Mouse (Mus musculus) layer of hippocampus, postnatal 14 days (tissue): ENCODE measurements at regions not wholly inside any gene's neighbourhood (a gene's known extent, or its start where the extent isn't known, plus 50 kb on each side); places are given as distances from the start of the nearest gene placed in this dataset.

Source experiments
- DNase-seq, 2 experiments: peaks; one replicate each; pipeline ENCODE4 v3.0.0; 2021 to 2022; ENCODE audit warnings: low spot score in 2 of 2, mixed read lengths in 1 of 2

DNA sequence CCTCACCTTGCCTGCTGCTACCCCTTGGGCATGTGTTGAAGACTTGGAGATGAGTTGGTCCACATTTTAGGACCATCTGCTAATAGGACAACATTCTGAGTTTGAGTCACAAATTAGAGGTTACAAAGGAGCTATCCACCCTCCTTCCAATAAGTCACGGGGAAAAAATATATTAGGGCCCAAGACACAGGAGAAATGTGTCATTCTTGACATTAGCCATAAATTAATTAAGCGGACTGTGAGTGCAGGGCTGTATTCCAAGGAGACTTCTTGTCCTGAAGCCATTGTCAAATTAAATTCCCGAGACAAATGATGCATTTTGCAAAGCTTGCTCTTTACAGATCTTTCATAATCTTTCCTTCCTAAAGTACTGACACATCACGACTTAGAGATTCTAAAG is 79.2 kb downstream of the 1700020N01Rik start:
- DNase-seq, result no peak

DNA sequence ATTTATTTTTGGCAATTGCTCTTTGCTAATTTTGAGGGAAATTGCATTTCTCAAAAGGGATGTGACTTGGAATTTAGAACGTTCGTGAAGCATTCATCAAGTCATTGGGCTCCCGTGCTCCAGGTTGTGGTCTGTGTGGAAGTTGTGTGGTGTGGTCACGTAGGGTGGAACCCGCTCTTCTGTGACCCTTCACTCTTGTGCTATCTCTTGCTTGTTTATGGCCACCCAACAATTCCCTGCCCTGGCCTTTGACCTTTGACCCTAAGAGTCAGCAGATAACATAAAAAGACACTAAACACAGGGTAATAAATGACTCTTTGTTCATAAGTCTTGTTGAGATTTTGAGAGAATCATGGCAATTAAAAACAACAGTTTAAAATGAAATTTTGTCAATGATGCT is 79.7 kb downstream of the 1700020N01Rik start:
- DNase-seq, result no peak

DNA sequence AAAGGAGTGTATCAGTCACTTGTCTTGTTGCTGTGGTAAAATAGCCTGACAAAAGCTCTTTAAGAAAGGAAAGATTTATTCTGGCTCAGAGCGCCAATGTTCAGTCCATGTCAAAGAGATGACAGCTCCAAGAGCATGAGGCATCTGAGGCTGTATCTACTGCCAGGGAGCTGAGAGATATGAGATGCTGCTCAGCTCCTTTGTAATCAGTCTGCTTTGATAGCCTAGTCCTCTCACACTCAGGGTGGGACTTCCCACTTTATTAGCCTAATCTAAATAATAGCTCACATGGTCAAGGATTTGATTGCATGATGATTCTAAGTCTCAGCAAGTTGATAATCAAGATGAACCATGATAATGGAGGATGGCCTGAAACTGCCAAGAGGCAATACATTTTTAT is 80.9 kb downstream of the 1700020N01Rik start:
- no peak for DNase-seq

DNA sequence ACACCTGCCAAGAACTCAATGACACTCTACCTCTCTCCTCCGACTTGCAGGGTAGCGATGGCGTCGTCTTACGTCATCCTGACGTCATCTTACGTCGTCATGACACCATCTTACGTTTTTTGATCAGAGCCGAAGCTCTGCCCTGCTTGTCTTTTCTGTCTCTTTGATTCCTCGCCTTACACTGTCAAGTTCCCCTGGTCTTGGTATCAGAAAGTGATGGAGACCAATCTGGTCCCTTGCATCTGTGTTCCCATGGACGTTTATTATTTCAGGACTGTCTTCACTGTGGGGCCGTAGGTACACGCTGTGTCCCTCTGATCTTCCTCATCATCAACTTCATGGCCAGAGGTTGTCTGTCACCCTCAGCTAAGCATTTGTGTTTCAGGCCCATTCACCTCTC is 82.8 kb downstream of the 1700020N01Rik start:
- DNase-seq, result no peak

DNA sequence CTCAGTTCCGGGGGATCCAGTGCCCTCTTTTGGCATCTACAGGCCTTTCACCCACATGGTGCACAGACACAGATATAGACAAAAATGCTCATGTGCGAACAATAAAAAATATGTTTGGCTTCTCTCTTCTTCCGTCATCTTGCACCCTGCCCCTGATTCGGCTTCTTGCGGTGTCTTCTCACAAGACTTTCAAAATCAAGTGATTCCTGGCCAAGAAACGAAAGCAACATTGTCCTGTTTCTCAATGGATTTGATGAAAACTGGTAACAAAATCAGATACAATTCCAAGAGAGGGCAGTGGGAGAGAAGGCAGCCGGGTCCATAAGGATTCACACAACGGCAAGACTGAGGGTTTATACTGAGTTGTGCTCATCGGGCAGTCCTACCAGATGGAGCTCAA is 85.0 kb downstream of the 1700020N01Rik start:
- DNase-seq, result no peak

DNA sequence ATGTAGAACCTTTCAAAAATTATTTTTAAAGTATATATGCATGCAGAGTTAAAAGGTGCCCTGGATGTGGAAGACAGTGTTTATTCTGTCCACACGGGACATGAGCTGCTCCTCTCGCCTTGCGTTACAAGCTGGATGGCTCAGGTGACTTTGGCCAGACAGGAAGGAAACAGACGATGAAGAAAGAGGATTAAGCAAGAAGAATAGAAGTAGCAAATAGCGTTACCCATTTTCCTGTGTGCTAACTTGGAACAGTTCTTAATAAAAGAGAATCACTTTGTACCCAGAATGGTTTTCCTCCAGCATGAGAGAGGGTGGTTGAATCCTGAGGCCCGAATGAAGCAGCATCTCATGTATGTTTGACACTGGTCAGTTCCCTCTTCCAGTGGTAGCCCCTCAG is 85.4 kb downstream of the 1700020N01Rik start:
- DNase-seq, result no peak

DNA sequence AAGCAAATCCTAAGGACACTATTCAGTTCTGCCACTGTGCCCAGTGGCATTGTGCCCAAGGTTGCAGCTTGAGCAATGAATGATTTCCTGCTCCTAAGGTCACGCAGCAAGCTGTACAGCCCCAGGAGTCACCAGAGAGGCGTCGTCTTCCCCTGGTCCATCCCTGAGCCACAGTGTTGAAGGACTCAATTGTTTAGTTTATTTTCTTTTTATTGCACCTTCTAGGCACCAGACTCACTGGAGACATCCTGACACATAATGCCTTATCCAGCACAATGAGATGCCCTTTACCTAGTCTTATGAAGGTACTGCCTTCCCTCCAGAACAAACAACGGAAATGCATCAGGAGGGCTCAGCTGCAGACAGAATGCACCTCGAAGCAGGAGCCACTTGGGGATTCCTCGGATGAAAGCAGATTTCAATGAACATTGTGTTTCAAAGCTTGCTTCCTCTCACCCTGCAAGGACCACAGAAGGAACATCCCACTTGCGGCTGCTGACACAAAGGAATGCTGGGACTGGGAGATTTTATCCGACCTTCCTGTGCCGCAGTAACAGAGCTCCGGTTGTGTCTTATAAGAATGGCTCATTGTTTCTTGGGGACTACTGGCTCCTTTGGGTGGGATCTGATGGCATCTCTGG is 86.0 kb downstream of the 1700020N01Rik start:
- no peak for DNase-seq

DNA sequence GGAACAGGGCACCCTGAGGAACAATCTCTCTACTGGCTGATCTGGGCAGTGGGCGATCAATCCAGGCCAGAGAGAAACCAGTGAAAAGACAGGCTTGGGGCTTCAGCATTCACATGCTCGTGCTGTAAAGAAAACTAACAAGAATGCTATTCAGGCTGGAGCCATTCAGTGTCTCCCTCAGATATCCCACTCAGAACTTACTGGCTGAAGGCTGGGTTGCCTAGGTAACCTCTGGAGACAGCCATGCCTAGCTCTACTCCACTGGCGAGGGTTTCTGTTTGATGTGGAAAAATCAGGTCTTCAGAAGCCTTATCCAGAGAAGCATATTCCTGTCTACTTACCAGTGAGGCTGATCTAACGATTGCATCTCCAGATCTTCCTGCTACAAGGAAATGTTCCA is 87.8 kb downstream of the 1700020N01Rik start:
- DNase-seq, result no peak

DNA sequence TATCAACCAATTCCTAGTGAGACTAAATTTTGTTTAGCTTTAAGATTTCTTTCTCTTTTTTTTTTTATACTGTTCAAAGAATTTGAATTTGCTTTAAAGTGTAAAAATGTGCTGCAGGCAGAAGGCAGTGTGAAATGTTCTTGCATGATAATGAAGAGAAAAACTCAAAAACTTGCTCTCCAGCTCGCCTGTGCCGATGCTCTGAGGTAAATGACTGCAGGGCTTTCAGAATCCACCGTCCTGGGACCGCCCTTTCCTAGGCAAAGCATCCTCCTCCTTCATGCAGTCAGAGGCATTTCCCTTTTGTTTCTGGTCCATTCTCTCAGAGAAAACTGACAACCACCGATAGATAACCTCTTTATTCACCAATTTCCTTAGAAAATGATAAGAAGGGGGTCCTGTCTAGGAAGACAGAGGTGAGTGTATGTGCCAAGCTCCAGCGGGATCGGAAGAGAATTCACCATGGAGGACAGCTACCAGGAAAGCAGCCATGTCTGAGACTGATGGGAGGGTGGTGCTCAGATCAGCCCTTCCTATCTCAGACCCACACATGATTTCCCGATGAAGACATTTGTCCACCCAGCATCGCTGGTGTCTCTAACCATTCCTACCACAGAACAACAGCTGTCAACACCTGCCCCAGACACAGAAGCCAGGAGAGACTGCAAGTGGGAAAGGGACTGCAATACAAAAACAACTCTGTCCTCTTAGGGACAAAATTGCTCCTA is 91.5 kb downstream of the 1700020N01Rik start:
- DNase-seq, result no peak

DNA sequence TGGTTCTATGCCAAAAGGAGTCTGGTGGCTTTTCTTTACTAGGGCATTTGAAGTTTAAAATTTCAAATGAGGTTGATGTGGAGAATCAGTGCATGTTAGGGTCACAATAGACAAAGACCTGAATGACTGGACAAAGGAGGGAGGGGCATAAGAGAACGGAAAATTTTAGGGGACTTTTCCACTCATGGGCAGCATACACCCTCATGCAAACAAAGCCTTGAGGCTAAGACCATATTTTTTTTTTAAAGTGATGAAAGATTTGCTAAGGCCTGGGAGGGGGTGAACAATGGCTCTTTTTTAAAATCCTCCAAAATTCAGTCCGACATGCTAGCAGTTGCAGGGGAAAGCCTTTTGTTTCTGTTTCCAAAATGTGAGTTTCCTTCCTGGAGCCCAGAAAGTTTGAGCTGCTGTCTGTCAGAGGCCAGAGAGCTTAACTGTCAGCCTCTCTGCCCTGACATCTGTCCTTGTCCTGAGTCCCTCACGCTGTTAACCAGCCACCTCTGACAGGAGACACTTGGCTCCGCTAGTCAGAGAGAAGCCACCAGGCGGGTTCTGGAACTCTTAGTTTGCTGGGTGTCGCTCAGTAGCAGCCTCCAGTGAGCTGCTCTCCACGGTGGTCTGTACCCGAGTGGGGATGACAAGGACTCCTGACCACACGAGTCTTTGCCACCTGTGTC is 92.3 kb downstream of the 1700020N01Rik start:
- peak; percentile 58 to 60 for DNase-seq

DNA sequence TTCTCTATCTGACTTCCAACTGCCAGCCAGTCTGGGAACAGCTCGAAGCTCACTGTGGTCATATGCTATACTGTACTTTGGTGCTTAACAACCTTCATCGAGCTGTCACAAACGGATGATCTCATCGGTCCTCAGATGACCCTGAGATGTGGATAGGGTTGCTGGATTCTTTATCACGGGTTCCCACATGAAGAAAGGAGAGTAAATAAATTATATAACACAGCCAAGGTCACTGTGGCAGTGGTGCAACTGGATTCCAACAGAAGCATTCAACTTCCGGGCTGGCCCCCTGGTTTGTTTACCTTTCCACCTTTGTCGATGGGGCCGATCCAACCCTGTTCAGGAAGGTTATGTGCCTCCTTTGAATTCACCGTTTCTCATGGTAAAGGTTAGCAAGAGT is 93.1 kb downstream of the 1700020N01Rik start:
- DNase-seq, result peak in 1 of 2 experiments; percentile 33

DNA sequence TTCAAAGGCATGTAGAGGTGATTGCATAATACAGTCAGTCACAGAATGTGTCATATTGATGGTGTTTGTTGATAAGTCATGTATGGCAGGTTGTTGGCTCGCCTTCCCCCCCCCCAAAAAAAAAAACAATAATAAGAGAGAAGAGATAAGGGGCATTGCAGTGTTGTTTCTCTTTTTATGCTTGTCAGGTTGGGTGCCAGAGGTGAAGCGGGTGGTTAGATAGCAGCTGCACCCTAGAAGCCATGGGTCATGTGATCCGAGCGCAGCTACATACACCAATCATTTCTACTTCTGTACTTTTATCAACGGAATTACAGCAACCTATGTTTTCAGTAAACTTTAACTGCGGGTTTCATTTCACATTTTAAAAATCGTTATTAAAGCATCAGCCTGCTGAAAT is 94.5 kb downstream of the 1700020N01Rik start:
- DNase-seq, result no peak

DNA sequence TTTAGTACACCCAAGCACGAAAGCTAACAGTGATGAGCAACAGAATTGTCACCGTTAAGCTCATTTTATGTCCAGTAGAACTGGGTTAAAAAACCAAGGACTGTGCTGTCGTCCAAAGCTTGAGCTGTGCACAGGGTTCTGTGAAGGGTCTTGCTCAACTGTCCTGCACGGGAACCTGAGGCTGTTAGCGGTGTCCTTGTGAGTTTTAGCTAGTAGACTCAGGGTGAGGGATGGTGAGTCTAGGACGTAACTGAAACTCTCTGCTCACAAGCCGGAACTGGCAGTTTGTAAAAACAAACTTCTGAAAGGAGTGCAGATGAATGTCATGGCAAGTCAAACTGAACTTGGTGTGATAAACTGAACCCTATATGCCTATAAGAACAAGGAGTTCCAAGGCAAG is 95.6 kb downstream of the 1700020N01Rik start:
- no peak for DNase-seq

DNA sequence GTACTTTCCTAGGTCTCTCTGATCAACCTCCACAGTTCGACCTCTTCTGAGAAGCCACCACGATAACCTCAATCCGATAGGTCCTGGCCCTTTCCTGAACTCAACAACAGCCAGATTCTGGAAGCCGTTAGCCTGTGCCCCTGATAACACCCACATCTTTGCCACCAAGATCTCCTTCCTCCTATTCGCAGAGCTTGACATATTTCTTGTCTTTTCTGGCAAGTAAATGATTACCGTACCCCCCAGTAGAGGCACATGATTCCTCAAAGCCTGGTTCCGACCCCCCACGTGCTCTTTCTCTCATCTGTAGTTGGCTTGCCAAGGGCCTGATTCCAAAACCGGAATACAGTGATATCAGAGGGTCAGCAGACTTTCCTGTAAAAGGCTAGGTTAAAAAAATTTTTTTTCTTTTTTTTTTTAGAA is 96.9 kb downstream of the 1700020N01Rik start:
- no peak for DNase-seq

DNA sequence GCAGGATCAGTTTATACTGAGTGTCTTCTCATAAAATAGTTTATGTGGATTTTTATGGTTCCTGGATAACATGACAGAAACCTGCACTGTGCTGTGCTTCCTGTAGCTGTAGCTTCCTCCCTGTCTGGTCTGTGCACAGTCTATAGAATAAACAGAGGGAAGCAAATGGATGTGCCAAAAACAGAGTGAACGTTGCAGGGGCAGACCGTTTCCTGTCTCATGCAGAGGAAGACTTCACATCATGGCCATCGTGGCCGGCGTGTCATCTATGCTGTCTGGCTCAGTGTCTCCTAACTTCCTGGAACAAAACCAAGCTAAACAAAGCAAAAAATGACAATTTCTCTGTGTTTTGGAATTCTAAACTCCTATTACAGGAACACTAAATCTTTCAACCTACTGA is 102.2 kb downstream of the 1700020N01Rik start:
- no peak for DNase-seq

DNA sequence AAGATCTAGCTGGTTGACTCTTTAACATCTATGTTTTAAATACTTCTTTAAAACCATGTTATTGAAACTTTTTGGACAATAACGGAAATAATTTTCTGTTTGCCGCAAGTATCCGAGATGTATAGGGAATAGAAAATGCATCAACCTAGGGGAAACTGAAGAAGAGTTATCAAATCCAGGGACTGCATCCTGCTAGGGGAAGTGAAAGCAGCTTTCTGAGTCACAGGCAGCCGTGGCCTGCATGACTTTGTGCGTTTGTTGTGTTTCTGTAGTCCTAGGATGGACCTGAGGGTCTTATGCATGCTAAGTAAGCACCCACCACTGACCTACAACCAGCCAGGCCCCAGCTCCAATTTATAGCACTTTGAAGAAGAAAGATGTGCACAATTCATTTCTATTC is 103.7 kb downstream of the 1700020N01Rik start:
- DNase-seq, result no peak

DNA sequence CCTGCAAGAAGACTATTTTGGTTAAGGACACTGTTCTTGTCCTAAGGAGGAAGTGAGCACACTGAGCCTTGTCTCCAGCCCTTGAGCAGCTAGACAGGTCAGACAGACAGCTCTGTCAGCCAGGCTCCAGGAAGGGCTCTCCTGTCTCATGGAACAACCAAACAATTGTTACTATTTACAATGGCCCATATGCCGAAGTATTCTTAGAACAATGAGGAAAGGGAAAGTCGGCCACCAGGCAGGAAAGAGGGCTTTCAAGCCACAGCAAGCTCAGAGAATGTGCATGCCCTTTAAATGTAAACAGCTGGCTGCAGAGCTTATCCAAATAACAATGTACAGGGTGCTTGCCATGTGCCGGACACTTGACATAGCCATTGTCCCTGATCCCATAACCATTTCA is 108.6 kb downstream of the 1700020N01Rik start:
- DNase-seq, result no peak

DNA sequence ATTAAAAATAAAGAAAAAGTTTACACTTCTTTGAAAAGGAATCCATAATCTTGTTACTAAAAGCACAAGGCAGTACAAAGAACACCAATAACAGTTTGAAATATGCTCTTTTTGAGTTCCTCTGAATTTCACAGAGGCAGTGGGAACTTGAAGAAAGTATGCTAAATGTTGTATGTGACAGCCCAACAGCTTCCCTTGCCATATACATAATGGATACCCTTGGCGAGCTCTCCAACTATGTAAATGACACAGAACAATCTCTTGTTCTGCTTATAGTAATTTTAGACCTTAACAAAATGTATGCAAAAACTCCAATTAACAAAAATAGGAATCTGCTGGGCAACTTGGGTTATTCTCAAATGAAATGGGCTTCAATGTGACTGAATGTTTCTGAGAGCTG is 109.2 kb downstream of the 1700020N01Rik start:
- DNase-seq, result no peak

DNA sequence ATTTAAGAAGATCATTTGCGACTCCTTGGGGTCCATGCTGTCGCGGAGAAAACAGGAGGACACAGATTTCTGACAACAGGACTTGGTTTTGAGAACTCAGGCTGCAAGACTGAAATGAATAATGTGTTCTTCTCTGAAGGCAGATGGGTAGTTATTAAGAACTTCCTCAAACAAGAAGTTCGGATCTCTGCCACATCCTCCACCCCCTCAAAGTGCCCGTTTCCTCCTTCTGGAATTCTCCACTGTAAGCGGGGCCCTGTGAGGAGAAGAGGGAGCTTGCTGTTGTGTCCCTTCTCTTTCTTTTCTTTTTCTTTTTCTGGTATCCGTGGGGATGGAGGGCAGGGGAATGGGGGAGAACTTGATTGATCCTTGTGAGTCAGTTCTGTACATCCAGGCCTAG is 118.9 kb downstream of the 1700020N01Rik start:
- peak in 1 of 2 experiments; percentile 53 for DNase-seq

DNA sequence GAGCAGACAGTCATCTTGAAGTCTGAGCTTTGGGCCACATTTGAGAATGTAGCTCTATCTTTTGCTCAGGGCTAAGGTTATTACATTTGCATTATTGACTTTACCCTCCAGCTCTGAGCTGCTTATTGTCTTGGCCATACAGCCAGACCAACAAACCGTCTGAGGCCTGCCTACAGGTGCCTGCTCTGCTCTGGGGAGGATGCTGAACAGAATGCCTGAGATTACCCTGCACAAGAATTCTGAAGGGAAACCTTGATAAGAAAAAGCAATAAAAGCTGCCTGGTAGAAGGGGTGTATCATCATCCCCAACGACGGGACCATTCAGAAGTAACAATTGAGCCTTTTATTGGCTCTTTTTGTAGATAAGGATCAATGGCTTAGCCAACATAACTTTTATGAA is 119.9 kb downstream of the 1700020N01Rik start:
- DNase-seq, result no peak

DNA sequence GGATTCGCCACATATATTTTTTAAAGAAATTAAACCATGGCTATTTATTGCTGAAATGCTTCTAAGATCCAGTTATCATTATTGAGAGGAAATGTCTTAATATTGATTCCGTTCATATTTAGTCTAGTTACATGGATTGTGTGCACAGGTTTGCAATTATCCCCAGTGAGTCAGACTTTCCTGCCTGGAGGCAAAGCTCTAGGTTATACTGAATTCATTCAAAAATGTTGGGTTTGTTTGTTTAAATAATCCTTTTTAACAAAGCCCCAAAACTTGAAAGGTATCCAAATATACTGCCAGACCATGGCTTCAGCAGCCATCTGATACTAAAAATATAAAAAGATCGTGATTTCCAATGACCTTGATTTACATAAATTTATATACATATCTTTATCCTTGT is 122.5 kb downstream of the 1700020N01Rik start:
- DNase-seq, result no peak

DNA sequence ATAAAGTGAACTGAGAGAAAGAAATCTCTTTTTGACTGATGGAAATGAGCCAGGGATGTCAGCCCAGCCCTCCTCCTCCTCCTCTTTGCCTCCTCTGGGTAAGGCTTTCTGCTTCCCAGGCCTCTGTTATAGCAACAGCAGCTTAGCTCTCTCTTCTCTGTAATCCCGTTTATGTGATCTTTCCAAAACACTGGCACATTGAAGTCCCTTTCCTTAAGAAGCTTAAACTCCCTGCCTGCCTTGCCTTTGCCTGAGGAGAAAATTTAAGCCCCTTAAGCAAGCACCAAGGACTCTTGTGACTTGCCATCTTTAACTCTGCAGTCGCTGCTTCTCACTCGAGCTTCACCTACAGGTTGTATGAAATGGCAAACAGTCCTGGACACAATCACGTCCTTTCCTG is 125.2 kb downstream of the 1700020N01Rik start:
- DNase-seq, result no peak

DNA sequence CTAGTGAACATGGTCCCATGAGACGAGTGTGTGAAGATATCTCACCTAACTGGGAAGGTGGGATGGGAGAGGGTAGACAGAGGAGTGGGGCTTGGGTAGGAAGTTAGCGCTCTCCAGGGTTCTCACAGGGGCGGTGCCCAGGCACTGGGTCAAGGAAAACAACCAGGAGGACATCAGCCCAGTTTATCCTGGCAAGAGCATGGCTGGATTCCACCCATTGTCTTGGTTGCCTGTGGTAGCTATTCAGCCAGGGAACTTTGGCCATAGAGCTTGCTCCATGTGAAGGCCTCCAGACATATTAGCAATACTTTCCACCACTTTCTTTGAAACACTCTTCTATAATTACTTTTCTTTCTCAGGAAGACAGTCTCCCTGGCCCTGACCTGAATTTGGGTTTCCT is 131.4 kb downstream of the 1700020N01Rik start:
- DNase-seq, result no peak
